Mouse (Mus musculus) 416B (cell line): ENCODE measurements around the gene Hist1h2bm.

Source experiments
- DNase-seq: peaks from one replicate; pipeline ENCODE4 v3.0.0; 2011; ENCODE audit warnings: low read depth

Gene Hist1h2bm

DNA sequence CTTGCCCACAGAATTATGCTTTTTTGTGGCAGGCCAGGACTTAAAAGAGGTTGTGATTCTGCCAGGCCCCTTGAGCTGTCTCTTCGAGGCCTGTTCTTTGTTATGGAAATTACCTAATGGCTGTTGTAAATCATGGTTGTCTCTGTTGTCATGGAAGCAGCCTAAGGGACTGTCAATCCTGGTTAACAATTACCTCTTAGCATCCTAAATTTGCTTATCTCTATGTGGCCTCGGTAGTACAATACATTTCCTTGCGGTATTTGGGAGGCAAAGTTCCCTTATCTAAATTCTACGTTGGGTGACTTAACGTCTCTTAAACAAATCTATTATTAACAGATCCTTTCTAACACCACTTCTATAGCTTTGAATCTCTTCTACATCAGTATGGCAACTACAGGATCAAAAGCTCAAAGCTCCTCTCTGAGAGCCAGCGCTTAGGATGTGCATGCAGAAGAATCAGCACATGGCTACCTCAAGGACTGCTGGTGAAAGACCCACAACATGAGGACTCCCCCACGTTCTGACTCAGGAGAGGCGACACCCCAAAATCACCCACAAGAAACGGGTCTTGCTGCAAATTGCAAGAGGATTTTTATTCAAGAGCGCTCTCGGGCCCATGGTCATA is 6.2 kb downstream of the Hist1h2bm start:
- DNase-seq, result no peak

DNA sequence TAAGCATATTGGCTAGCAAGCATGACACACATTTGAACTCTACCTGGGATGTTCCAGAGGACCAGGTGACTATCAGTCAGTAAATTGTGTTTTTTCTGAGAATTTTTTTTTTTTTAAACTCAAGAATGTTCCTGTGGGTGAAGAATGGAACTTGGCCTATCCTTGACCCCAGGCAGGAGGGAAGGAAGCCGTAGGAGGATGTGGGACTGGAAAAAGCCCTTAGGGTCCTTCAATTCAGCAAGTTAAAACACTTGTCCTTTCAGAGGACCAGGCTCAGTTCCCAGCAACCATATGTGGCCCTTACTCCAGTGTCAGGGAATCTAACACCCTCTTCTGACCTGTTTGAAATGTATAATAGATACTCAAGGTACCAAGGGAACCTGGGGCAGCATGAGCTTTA is 7.7 kb downstream of the Hist1h2bm start:
- DNase-seq, result no peak

DNA sequence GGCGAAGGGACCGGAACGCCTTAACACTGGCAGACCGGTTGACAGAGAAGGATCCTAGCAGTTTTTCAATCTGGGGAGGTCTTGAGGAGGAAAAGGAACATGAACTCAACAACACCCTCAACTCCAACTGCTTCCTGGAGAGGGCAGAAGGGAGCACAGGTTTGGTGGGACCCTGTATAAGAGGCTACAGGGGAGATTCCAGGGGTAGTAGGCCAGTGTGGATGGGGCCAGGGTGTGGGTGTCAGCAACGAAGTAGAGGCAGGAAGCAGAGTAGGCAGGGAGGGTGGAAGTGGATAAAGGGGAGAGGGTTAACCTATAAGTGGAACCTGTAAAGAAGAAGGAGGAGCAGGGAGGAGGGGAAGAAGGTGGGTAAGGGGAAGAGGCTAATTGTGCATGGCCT is 11.6 kb downstream of the Hist1h2bm start:
- peak; percentile 76 for DNase-seq

DNA sequence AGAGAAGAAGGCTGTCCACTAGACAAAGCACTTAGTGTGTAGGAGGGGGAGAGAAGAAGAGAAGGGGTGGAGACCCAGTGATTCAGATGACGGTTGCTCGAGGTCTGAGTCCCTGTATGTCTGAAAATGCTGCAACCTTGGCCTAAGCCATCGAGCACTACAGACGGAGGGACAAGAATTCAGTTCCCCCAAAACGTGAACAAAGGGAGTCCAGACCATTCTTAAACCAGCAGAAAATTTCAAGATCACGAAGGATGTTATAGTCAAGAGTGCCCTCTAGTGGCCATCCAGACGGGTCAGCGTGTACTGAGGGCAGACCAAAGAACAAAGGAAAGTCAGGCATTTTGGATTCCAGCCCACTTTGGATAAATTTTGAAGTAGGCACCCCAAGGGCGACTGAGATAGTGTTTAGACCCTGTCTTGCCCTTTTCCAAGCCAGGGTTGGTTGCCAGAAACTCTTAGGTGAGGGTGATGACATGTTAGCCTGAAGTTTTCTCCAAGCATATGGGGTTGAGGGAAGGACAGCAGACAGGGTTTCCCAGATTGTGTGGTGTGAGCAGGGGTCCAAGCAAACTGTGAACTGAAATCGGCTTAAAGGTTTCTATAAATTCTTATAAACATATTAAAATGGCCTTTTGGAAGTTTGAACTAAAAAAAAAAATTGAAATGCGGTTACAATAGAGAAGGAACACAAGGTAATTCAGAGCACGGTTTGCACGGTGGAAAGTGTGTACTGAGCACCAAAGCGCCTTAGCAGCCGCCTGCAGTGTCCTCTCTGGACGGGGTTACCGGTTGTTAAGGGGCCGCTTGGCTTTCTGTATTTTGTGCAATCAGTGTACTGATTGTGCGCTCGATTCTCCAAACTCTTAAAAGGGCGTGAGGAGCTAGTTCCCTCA is 12.4 kb downstream of the Hist1h2bm start:
- peak; percentile 96 for DNase-seq

DNA sequence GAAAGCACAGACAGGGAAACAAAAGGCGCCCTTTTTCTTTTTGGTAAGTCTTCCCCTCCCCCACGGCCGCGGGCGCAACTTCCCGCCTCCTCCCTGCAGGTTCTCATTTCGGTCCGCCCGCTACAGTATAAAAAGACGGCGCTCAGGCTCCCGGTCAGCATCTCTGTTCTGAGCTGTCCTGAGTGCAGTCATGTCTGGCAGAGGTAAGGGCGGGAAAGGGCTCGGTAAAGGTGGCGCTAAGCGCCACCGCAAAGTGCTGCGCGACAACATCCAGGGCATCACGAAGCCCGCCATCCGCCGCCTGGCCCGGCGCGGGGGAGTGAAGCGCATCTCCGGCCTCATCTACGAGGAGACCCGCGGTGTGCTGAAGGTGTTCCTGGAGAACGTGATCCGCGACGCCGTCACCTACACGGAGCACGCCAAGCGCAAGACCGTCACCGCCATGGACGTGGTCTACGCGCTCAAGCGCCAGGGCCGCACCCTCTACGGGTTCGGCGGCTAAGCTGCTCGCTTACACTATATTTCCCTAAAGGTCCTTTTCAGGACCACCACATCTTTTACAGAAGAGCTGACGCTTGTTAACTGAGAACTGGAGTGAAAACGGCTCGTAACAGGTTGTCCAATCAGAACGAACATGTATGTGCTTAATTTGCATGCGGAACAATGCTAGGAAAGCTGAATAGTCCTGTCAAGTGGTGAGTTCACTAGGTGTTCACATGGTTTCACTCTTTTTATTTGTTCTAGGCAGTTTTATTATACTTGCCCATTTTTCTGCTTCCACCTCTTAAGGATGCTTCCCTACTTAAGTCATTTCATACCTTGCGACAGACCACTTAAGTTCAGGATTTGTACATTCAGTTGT is 13.3 kb downstream of the Hist1h2bm start, which contains the start of gene Hist1h4j:
TSS of gene Hist1h4j (plus strand) at position 159 of the 862 bp plus-strand sequence.
- peak; percentile 97 for DNase-seq

DNA sequence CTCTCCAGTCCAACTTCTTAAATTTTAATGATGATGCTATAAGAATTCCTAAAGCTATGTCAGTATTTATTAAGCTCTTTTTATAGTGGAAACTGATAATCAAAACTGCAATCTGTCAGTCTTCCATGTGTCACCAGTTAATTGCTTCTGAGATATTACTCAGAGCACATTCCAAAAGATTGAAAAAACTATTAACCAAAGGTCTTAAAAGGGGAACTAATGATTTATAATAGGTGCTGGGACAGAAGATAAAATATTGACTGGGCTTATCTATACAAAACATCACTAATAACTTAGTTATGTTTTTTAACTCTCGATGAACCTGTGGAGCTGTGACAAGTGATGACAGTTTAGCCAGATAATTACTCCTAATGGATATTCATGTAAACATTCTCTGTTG is 23.2 kb downstream of the Hist1h2bm start:
- DNase-seq, result no peak

DNA sequence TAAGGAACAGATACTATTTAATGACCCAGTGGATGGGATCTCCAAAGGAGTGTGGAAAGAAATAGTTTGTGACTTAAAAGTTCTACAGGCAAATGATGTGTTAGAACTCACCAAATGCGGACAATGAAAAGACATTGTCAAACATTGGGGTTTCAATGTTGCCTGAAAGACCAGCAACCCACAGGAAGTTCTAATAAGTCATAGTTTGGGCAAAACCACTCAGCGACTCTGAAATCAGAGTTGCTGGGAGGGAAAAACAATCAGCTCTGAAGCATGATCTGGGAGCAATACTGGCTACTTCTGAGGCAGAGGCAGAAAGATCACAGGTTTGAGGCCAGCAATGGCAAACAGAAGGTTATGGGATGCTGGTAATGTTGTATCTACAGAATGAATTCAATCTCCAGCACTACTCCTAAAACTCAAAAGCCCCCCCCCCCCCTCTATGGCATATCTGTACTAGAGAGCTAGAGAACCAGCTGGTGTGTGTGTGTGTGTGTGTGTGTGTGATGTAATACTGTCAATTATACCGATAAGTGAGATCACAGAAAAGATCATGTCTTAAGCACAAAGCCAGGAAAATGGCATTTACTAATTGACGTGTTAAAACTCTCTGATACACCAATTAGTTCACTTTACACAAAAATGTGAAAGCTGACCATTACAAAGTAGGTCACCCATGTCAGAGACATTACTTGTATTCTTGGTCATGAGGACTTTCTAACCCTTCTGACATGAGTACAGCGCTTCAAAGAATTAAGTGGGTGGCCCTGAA is 27.7 kb downstream of the Hist1h2bm start:
- DNase-seq, result peak; percentile 86

DNA sequence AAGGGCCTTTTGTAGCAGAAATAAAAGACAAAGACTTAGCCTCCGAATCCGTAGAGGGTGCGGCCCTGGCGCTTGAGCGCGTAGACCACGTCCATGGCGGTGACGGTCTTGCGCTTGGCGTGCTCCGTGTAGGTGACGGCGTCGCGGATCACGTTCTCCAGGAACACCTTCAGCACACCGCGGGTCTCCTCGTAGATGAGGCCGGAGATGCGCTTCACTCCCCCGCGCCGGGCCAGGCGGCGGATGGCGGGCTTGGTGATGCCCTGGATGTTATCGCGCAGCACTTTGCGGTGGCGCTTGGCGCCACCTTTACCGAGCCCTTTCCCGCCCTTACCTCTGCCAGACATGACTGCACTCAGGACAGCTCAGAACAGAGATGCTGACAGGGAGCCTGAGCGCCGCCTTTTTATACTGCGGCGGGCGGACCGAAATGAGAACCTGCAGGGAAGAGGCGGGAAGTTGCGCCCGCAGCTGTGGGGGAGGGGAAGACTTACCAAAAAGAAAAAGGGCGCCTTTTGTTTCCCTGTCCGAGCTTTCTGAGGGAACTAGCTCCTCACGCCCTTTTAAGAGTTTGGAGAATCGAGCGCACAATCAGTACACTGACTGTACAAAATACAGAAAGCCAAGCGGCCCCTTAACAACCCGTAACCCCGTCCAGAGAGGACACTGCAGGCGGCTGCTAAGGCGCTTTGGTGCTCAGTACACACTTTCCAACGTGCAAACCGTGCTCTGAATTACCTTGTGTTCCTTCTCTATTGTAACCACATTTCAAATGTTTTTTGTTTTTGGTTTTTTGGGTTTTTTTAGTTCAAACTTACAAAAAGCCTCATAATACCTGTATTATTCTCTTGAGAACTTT is 28.5 kb downstream of the Hist1h2bm start, which contains the start of gene Hist1h4k:
TSS of gene Hist1h4k (minus strand) at position 347 of the 859 bp plus-strand sequence.
- peak; percentile 97 for DNase-seq

DNA sequence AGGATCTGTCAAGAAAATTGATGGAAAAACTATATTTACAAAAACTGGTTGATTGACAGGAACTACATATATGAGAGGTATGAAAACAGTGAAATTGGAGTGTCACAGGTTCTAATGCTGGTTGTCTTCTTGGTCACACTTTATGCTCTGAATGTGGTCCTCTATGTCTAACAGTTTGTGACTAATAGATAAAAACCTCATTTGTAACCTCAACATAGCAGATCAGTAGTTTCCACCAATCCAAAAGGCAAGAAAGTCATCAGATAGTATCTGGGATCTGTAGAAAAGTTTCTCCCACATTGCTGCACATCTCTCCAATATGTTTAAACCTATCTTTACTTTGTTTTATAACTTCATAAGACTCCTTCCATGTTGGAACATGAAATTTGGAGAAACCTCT is 29.6 kb downstream of the Hist1h2bm start:
- DNase-seq, result peak; percentile 70

DNA sequence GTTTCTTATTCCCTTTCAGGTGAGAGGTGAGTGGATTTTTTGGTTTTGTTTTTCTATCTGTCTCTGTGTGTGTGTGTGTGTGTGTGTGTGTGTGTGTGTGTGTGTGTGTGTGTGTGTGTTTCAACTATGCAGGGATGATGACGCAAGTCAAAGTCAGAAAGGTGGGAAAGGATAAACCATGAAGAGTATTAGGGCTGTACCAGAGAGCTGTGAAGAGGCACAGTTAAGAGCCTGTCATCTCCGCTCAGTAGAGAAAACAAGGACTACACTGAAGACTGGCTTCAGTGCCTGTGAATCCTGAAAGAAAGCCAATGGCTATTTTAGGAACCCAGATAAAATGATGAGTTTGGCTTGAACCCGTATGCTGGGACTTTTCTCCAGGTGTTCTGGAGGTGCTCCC is 30.0 kb downstream of the Hist1h2bm start:
- peak; percentile 68 for DNase-seq

DNA sequence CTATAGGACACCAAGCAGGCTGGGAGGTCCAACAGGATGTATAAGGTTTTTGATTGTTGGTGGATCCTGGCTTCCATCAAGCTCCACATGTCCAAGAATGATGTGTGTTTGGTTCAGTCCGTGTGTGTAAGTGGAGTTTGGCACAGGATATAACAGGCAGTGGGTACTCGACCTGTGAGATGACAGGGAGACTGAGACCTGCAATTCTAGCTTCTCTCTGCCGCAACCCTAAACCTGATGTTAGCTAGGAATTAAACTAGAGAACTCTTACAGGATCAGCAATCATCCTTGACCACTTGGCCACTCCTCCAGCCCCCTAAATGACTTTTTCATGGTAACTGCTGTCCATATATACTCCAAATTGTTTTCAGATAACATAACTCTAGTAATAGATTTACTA is 30.5 kb downstream of the Hist1h2bm start:
- peak; percentile 77 for DNase-seq

DNA sequence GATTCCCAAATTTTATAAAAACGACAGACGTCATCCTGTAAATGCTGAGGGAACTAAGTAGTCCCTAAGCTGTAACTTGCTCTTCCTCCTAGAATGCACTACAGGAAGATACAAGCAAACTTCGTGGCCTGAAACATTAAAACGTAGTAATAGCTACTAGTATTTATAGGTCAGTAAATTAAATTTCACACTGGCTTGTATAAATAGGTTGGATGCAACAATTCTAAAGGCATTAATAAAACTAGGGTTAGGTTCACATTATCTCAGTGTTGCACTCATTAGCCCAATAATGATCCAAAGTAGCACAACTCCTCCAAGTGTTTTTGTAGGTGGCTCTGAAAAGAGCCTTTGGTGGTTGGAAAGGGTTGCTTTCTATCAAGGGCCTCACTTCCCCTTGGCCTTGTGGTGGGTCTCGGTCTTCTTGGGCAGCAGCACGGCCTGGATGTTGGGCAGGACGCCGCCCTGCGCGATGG is 31.2 kb downstream of the Hist1h2bm start:
- peak; percentile 88 for DNase-seq

DNA sequence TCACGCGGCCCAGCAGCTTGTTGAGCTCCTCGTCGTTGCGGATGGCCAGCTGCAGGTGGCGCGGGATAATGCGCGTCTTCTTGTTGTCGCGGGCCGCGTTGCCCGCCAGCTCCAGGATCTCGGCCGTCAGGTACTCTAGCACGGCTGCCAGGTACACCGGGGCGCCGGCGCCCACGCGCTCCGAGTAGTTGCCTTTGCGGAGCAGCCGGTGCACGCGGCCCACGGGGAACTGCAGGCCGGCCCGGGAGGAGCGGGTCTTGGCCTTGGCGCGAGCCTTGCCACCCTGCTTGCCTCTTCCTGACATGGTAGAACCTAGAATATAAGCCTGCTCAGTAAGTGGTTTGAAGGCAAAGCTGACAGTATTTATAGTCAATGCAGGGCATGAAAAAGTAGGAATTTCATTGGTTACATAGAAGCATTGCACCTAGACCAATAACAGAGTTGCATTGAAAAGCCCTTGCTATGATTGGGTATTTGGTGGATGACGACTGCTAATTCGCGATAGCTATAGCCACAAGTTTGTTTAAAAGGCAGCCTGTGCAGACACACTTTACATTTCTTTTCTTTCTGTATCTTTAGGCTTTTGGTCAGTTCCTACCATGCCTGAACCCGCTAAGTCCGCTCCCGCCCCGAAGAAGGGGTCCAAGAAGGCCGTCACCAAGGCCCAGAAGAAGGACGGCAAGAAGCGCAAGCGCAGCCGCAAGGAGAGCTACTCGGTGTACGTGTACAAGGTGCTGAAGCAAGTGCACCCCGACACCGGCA is 31.9 kb downstream of the Hist1h2bm start, which contains the start of the genes Hist1h2ak and Hist1h2bn:
TSS of gene Hist1h2ak (minus strand) at position 304 of the 762 bp plus-strand sequence.
TSS of gene Hist1h2bn (plus strand) at position 600 of the 762 bp plus-strand sequence.
- peak; percentile 100 for DNase-seq

DNA sequence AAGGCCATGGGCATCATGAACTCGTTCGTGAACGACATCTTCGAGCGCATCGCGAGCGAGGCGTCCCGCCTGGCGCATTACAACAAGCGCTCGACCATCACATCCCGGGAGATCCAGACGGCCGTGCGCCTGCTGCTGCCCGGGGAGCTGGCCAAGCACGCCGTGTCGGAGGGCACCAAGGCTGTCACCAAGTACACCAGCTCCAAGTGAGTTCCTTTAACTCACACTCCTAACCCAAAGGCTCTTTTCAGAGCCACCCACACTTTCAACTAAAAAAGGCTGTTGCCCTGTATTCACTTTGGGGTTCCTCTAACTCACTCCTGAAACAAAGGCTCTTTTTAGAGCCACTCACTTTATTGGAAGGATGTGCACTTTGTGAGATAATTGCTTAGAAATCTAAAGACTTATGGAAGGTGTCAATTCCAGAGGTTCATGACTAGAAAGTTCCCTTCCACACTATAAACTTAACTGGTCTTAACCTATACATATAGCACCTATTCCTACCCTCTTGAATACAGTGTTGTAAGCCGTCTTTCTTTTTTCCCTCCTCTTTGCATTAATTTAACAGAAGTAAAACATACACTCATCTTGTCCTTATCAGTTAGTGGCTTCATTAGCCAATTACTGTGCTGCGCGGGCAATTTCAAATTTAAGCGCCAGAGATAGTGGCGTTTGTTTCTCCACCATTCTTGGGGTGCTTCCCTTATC is 32.6 kb downstream of the Hist1h2bm start:
- DNase-seq, result peak; percentile 93

DNA sequence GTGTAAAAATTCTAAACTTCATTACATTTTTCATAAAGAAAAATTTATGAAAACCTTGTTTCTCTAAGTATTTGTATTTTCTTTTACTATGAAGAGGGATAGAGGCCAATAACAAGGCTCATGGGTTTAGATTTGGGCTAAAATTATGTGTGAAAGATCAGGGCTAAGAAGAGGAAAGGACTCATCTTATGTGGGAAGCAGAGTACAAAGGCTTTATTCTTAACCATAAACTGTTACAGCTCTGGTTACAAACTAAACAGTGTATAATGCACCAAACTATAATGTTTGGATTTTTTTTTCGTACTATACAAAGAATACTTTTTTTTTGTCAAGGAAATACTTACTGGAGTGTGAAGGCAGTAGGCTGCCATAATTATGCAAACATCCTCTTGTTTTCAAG is 33.9 kb downstream of the Hist1h2bm start:
- peak; percentile 49 for DNase-seq
